13 mouse cellular contexts compared by ENCODE assay signal in genomic region chr6:118167013-118167412, GRCm38 (mm10). TPM values are rescaled to one million over a fixed set of nuclear protein-coding genes. Genes with fewer than 3 reads are reported as not detected.
A peak's percentile ranks its signal among the peaks of the same experiment; 100 is the strongest.
DNase-seq lines count a peak whose midpoint lies in the region; ATAC-seq and TF ChIP-seq lines count a peak whose summit lies in the region.
"Had no signal": no experiment of that assay in that cellular context is flagged by ENCODE, and none has a peak within 500 bp of the region (broad histone marks: within the 10 kb centered on the region; RNA-seq: fewer than 3 reads in every experiment).

No protein-coding gene starts in this region.

- H3K9ac ChIP-seq in forebrain, postnatal 0 days, result no peak overlapping the region
- H3K9ac ChIP-seq: forebrain, embryonic 13.5 days; lung, embryonic 14.5 days had no signal

- H3K4me2 ChIP-seq in forebrain, postnatal 0 days (ENCODE audit: low read depth), result no peak overlapping the region
- H3K4me2 ChIP-seq: forebrain, embryonic 13.5 days; lung, embryonic 14.5 days had no signal

- no peak for TF ChIP-seq CTCF in forebrain, postnatal 0 days (IDR thresholded peaks at IDR 0.05; ENCODE audit: low read depth)

- no peak overlapping the region for H3K4me3 ChIP-seq in forebrain, postnatal 0 days (ENCODE audit: low read depth, low read length)
- H3K4me3 ChIP-seq in forebrain, embryonic 10.5 days, result no peak overlapping the region
- H3K4me3 ChIP-seq in megakaryocyte, embryonic 14.5 days (replicated peaks), result peak overlapping the region; percentile 66
- H3K4me3 ChIP-seq: forebrain, embryonic 13.5 days; hindbrain, embryonic 10.5 days had no signal

- 89% methylated on average over 9 of the region's 9 CpGs for WGBS in forebrain, postnatal 0 days
- 89% methylated on average over 9 of the region's 9 CpGs for WGBS in forebrain, embryonic 10.5 days

- intact Hi-C loops in gastrocnemius, postnatal 36 days (cut with DNase I), result no loop called here

- H3K27ac ChIP-seq in forebrain, postnatal 0 days (ENCODE audit: low read depth, low read length), result no peak overlapping the region
- no peak overlapping the region for H3K27ac ChIP-seq in forebrain, embryonic 10.5 days
- H3K27ac ChIP-seq: forebrain, embryonic 13.5 days; hindbrain, embryonic 10.5 days; stomach, postnatal 0 days had no signal

- peak; percentile 4 for DNase-seq in forebrain, postnatal 0 days
- DNase-seq in forebrain, embryonic 10.5 days (ENCODE audit: extremely low spot score, low spot score), result no peak
- peak; percentile 40 for DNase-seq in brain, adult 2 months (ENCODE audit: low read depth, low spot score)
- DNase-seq in thymus, postnatal 10 days (ENCODE audit: low spot score in 2 of 2), result peak; percentile 52 to 53
- DNase-seq in layer of hippocampus, postnatal 36 days, result no peak
- DNase-seq in gastrocnemius, postnatal 36 days, result no peak
- DNase-seq: kidney, postnatal 10 days; lung, embryonic 14.5 days had no signal

- no peaks in the 10 kb centered on the region for H3K27me3 ChIP-seq in forebrain, postnatal 0 days (ENCODE audit: insufficient read depth, low read length)
- H3K27me3 ChIP-seq in forebrain, embryonic 10.5 days (ENCODE audit: poor library complexity, severe bottlenecking), result no peaks in the 10 kb centered on the region
- H3K27me3 ChIP-seq in megakaryocyte, embryonic 14.5 days (replicated peaks), result peaks cover 45% of the 10 kb centered on the region
- H3K27me3 ChIP-seq: forebrain, embryonic 13.5 days had no signal

- H3K4me1 ChIP-seq in forebrain, postnatal 0 days (ENCODE audit: insufficient read depth), result no peaks in the 10 kb centered on the region
- H3K4me1 ChIP-seq in forebrain, embryonic 10.5 days, result no peaks in the 10 kb centered on the region
- peaks cover 47% of the 10 kb centered on the region for H3K4me1 ChIP-seq in megakaryocyte, embryonic 14.5 days
- H3K4me1 ChIP-seq: forebrain, embryonic 13.5 days; hindbrain, embryonic 10.5 days had no signal

- H3K36me3 ChIP-seq in forebrain, postnatal 0 days (ENCODE audit: insufficient read depth), result no peaks in the 10 kb centered on the region
- no peaks in the 10 kb centered on the region for H3K36me3 ChIP-seq in forebrain, embryonic 10.5 days (replicated peaks)
- no peaks in the 10 kb centered on the region for H3K36me3 ChIP-seq in megakaryocyte, embryonic 14.5 days (replicated peaks; ENCODE audit: low read length)
- H3K36me3 ChIP-seq: hindbrain, embryonic 10.5 days had no signal

- H3K9me3 ChIP-seq in forebrain, postnatal 0 days (ENCODE audit: low read length), result no peaks in the 10 kb centered on the region
- H3K9me3 ChIP-seq in forebrain, embryonic 10.5 days, result no peaks in the 10 kb centered on the region
- H3K9me3 ChIP-seq in megakaryocyte, embryonic 14.5 days, result no peaks in the 10 kb centered on the region
- H3K9me3 ChIP-seq: forebrain, embryonic 13.5 days; hindbrain, embryonic 10.5 days had no signal

- ATAC-seq in forebrain, postnatal 0 days, result peak; percentile 16; the same call in 1 of the 2 replicates
- no peak for ATAC-seq in cerebellum, adult (ENCODE audit: insufficient number of reproducible peaks, low FRiP score, low TSS enrichment)
- ATAC-seq: forebrain, embryonic 13.5 days had no signal

RNA-seq across cellular contexts. Expression of gene Csgalnact2, which starts 28.1 kb away (rescaled TPM):
- 18.1 and 20.4 TPM in 2 replicates for total RNA-seq in forebrain, postnatal 0 days (2014; rRNA removed)
- 8.6 and 11.1 TPM in 2 replicates for polyA plus RNA-seq in forebrain, postnatal 0 days (2015; fragmentation: Nextera tagmentation; extraction: Ambion mirVana)
- 6.1 and 6.6 TPM in 2 replicates for polyA plus RNA-seq in forebrain, embryonic 10.5 days (2016; fragmentation: Nextera tagmentation; extraction: Ambion mirVana)
- 3.6 and 3.9 TPM in 2 replicates for polyA plus RNA-seq in megakaryocyte, embryonic 14.5 days (2012; ENCODE audit: insufficient read depth, low replicate concordance)
- 10 to 100 TPM; 10.5 to 11.7 TPM for total RNA-seq in layer of hippocampus, postnatal 36 days (2021)
- total RNA-seq in gastrocnemius, postnatal 36 days (2021), result 10 to 100 TPM; 25.3 to 25.9 TPM

RNA-seq across cellular contexts. Expression of gene Ret, which starts 30.5 kb away (rescaled TPM):
- 6.8 and 11.3 TPM in 2 replicates for total RNA-seq in forebrain, postnatal 0 days (2014; rRNA removed)
- 2.1 and 3.8 TPM in 2 replicates for polyA plus RNA-seq in forebrain, postnatal 0 days (2015; fragmentation: Nextera tagmentation; extraction: Ambion mirVana)
- polyA plus RNA-seq in forebrain, embryonic 10.5 days (2016; fragmentation: Nextera tagmentation; extraction: Ambion mirVana), result 0.53 and 0.56 TPM in 2 replicates
- polyA plus RNA-seq in megakaryocyte, embryonic 14.5 days (2012; ENCODE audit: insufficient read depth, low replicate concordance), result 0.10 TPM in 1 of 2 replicates, not detected in the other
- total RNA-seq in layer of hippocampus, postnatal 36 days (2021), result 1 to 10 TPM; 3.2 to 3.6 TPM
- 1 to 10 TPM; 5.2 to 8.0 TPM for total RNA-seq in gastrocnemius, postnatal 36 days (2021)

Comparison
In these comparisons a context has a peak if more than half of its experiments do, and no peak if none do; other contexts are left out.
1. DNase-seq: peak in forebrain, postnatal 0 days (single experiment), brain, adult 2 months (single experiment) and thymus, postnatal 10 days (2 of 2); none in forebrain, embryonic 10.5 days (single experiment), layer of hippocampus, postnatal 36 days (0 of 2) and gastrocnemius, postnatal 36 days (0 of 2).